Mouse (Mus musculus) cortical plate, adult 2 months (tissue): ENCODE results near the gene Igf2r.

ENCODE experiments used
- CTCF ChIP-seq: fragments of 200-500 bp; IDR thresholded peaks from 2 replicates; pipeline ENCODE4 v1.5.1; 2011; ENCODE audit warnings: mild to moderate bottlenecking, control low read depth, low read length; ENCODE audit not compliant: insufficient read depth; ENCODE audit errors: extremely low read depth
- POLR2A ChIP-seq: fragments of 200-500 bp; IDR thresholded peaks from 2 replicates; pipeline ENCODE4 v1.6.1; 2011; ENCODE audit warnings: mild to moderate bottlenecking, low read length, control low read depth; ENCODE audit not compliant: insufficient read depth; ENCODE audit errors: extremely low read depth

- no peak for TF ChIP-seq CTCF
- TF ChIP-seq POLR2A: no peak
Observed at GRCm38 (mm10) chr17:12715032-12715431, 54.4 kb downstream of the Igf2r start.
